Mouse (Mus musculus) limb, embryonic 14.5 days (tissue): ENCODE data around the gene Gm20809. TPM values are rescaled to one million over a fixed set of nuclear protein-coding genes. Genes with fewer than 3 reads are reported as not detected.
"Not testable (repeated sequence)": the region's sequence is repeated elsewhere in the genome, so short reads cannot be mapped to it uniquely, and the experiment has no call there.

Source experiments
- ATAC-seq: fragments of 200-750 bp; cut with Nextera tagmentation; 2 replicates; pipeline ENCODE4 v1.8.0; 2017; ENCODE audit warnings: low read depth, moderate number of reproducible peaks, moderate TSS enrichment; ENCODE audit not compliant: low FRiP score
- DNase-seq: peaks from one replicate; pipeline ENCODE4 v3.0.0-alpha.2; 2015; ENCODE audit warnings: low spot score
- H3K27ac ChIP-seq: fragments of 300-500 bp; sonication (generic); replicated peaks from 2 replicates; pipeline ENCODE4 v1.5.1; 2014; ENCODE audit warnings: low read depth, mild to moderate bottlenecking, low read length, moderate library complexity, mixed read lengths
- H3K27me3 ChIP-seq: fragments of 300-500 bp; sonication (generic); 2 replicates; pipeline ENCODE4 v1.6.1; 2014; ENCODE audit warnings: low read length, mixed read lengths; ENCODE audit not compliant: control insufficient read depth, insufficient read depth
- H3K36me3 ChIP-seq: fragments of 300-500 bp; sonication (generic); 2 replicates; pipeline ENCODE4 v1.6.1; 2014; ENCODE audit warnings: mild to moderate bottlenecking, low read length, moderate library complexity, mixed read lengths; ENCODE audit not compliant: control insufficient read depth, insufficient read depth
- H3K4me1 ChIP-seq: fragments of 300-500 bp; sonication (generic); 2 replicates; pipeline ENCODE4 v1.6.1; 2014; ENCODE audit warnings: antibody characterized with exemption, low read length, mixed read lengths; ENCODE audit not compliant: control insufficient read depth, insufficient read depth
- H3K4me2 ChIP-seq: fragments of 300-500 bp; sonication (generic); replicated peaks from 2 replicates; pipeline ENCODE4 v1.6.1; 2014; ENCODE audit warnings: low read depth, mild to moderate bottlenecking, low read length, moderate library complexity; ENCODE audit not compliant: severe bottlenecking
- H3K4me3 ChIP-seq: fragments of 300-500 bp; sonication (generic); replicated peaks from 2 replicates; pipeline ENCODE4 v1.5.1; 2014; ENCODE audit warnings: low read length
- H3K9ac ChIP-seq: fragments of 300-500 bp; sonication (generic); 2 replicates; pipeline ENCODE4 v1.6.1; 2014; ENCODE audit warnings: mild to moderate bottlenecking, low read depth, low read length, moderate library complexity; ENCODE audit not compliant: severe bottlenecking
- H3K9me3 ChIP-seq: fragments of 300-500 bp; sonication (generic); 2 replicates; pipeline ENCODE4 v1.6.1; 2016; ENCODE audit warnings: low read length; ENCODE audit not compliant: control insufficient read depth
- WGBS: fragments of 180-500 bp; shearing (Covaris S2); extraction: QIAGEN DNeasy Blood & Tissue Kit; methylation state at CpG from one replicate; pipeline ENCODE4 v1.1.7; 2014; 5-methylcytosine and 5-hydroxymethylcytosine counted together
- polyA plus RNA-seq, 2 experiments: library from polyadenylated mRNA; depleted of rRNA in 1 of 2; stranded (reverse) in 1 of 2; unstranded in 1 of 2; fragments of >200 nt; fragmentation: Nextera tagmentation in 1 of 2; extraction: Ambion mirVana in 1 of 2; gene quantifications; 2 replicates each; pipeline versions ENCODE4 v1.2.1 to v1.2.3; 2012 to 2014

Gm20809 gene
- polyA plus RNA-seq (2012; rRNA removed) (not detected in 2 replicates), polyA plus RNA-seq (2014; fragmentation: Nextera tagmentation; extraction: Ambion mirVana) (not detected in 2 replicates)

- not testable (repeated sequence) for H3K36me3 ChIP-seq, H3K9me3 ChIP-seq, H3K9ac ChIP-seq, H3K27ac ChIP-seq, H3K4me1 ChIP-seq, H3K27me3 ChIP-seq, H3K4me3 ChIP-seq, H3K4me2 ChIP-seq, DNase-seq, ATAC-seq
- WGBS = no CpG with 5 or more reads among the region's 3 CpGs
These were observed at the start of gene Gm20809 for GRCm38 (mm10) chrY:24454757-24455156. TSS of gene Gm20809 (plus strand) at chrY:24455057.
